Mouse (Mus musculus) liver, embryonic 16.5 days (tissue): ENCODE measurements around the gene Disp1. TPM values are rescaled to one million over a fixed set of nuclear protein-coding genes. Genes with fewer than 3 reads are reported as not detected.

ENCODE experiments used
- ATAC-seq: fragments of 200-750 bp; cut with Nextera tagmentation; 2 replicates; pipeline ENCODE4 v1.8.0; 2017; ENCODE audit warnings: low read depth, mild to moderate bottlenecking, moderate number of reproducible peaks, moderate library complexity
- H3K27ac ChIP-seq: fragments of 300-500 bp; sonication (generic); 2 replicates; pipeline ENCODE4 v1.5.1; 2014; ENCODE audit warnings: mild to moderate bottlenecking, low read length
- H3K27me3 ChIP-seq: fragments of 300-500 bp; sonication (generic); 2 replicates; pipeline ENCODE4 v1.6.1; 2014; ENCODE audit warnings: low read depth, low read length, mixed read lengths; ENCODE audit not compliant: control insufficient read depth, insufficient read depth
- H3K36me3 ChIP-seq: fragments of 300-500 bp; sonication (generic); 2 replicates; pipeline ENCODE4 v1.6.1; 2014; ENCODE audit warnings: mild to moderate bottlenecking; ENCODE audit not compliant: control insufficient read depth, insufficient read depth
- H3K4me1 ChIP-seq: fragments of 300-500 bp; sonication (generic); 2 replicates; pipeline ENCODE4 v1.6.1; 2014; ENCODE audit warnings: low read depth, low read length, mixed read lengths; ENCODE audit not compliant: control insufficient read depth
- H3K4me2 ChIP-seq: fragments of 300-500 bp; sonication (generic); 2 replicates; pipeline ENCODE4 v1.6.1; 2014; ENCODE audit warnings: low read depth, low read length, mixed read lengths
- H3K4me3 ChIP-seq: fragments of 300-500 bp; sonication (generic); 2 replicates; pipeline ENCODE4 v1.5.1; 2014; ENCODE audit warnings: low read depth, mild to moderate bottlenecking, low read length
- H3K9ac ChIP-seq: fragments of 300-500 bp; sonication (generic); 2 replicates; pipeline ENCODE4 v1.6.1; 2014; ENCODE audit warnings: low read depth, low read length
- H3K9me3 ChIP-seq: fragments of 300-500 bp; sonication (generic); replicated peaks from 2 replicates; pipeline ENCODE4 v1.6.1; 2016; ENCODE audit warnings: low read length; ENCODE audit not compliant: control insufficient read depth
- WGBS: fragments of 180-500 bp; shearing (Covaris S2); extraction: QIAGEN DNeasy Blood & Tissue Kit; methylation state at CpG from one replicate; pipeline ENCODE4 v1.1.7; 2014; ENCODE audit not compliant: insufficient replicate concordance; 5-methylcytosine and 5-hydroxymethylcytosine counted together
- polyA plus RNA-seq: library from polyadenylated mRNA; unstranded; fragments of >200 nt; fragmentation: Nextera tagmentation; extraction: Ambion mirVana; gene quantifications from 2 replicates; pipeline ENCODE4 v1.2.1, GENCODE M21; 2015

The Disp1 gene
- polyA plus RNA-seq, 1 experiment from 2014 or later: 3.3 TPM

GRCm38 (mm10) chr1:183163512-183164189 lies 57.7 kb downstream of the Disp1 start:
- Histone ChIP-seq H3K4me2 (no peak overlapping the region), H3K9ac (no peak overlapping the region), H3K27ac (no peak overlapping the region)

DNA sequence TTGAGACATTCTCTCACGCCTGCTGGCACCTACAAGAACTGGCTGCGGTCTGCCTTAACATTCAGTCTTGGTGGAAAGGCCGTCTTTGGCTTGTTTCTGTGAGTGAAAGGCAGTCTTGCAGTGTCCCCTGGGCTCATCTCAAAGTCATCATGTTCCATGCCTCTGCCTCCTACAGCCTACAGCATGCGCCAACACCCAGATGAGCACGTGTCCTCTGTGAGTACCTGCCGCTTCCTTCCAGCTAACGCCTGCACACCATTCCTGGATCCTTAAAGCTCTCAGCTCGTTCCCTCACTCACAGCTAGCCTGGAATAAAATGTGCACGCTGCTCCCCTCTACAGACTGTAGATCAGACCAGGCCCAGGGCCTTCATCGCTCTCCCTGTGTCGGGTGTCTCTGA lies 60.3 kb downstream of the Disp1 start:
- H3K4me1 ChIP-seq: no peaks in the 10 kb centered on the region
- H3K4me3 ChIP-seq: no peak overlapping the region
- no peaks in the 10 kb centered on the region for H3K9me3 ChIP-seq
- H3K27ac ChIP-seq: no peak overlapping the region
- H3K27me3 ChIP-seq: no peaks in the 10 kb centered on the region
- no peak overlapping the region for H3K4me2 ChIP-seq
- no peak for ATAC-seq
- WGBS: 82% methylated on average over 11 of the region's 11 CpGs
- H3K9ac ChIP-seq: no peak overlapping the region
- H3K36me3 ChIP-seq: no peaks in the 10 kb centered on the region

More at GRCm38 (mm10) chr1:183163512-183164189, 57.7 kb downstream of the Disp1 start:
- H3K36me3 ChIP-seq: no peaks in the 10 kb centered on the region
- H3K27me3 ChIP-seq: no peaks in the 10 kb centered on the region
- no peaks in the 10 kb centered on the region for H3K9me3 ChIP-seq
- WGBS: 70% methylated on average over 5 of the region's 5 CpGs
- no peaks in the 10 kb centered on the region for H3K4me1 ChIP-seq
- no peak overlapping the region for H3K4me3 ChIP-seq
- ATAC-seq: no peak

DNA sequence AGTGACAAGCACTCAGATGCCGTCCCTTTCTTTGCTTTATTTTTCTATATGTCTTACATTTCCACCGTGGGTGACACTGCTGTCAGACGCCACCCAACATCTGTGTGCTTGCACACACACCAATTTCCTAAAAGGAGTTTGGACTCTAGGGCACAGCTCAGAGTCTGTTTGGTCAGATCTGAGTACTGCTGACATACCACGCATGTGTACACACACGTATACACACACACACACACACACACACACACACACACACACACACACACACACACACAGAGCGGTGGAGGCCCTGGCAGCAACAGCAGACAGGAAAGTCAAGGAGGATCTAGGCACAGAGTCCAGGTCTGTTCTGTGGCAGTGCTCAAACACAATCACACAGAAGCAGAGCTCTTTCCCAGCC lies 61.1 kb downstream of the Disp1 start:
- Histone ChIP-seq H3K9ac (no peak overlapping the region), H3K27ac (0 out of 2 replicates have a peak overlapping the region, but pooled peaks have one; percentile 24), H3K36me3 (no peaks in the 10 kb centered on the region), H3K27me3 (no peaks in the 10 kb centered on the region), H3K4me3 (no peak overlapping the region), H3K4me2 (no peak overlapping the region), H3K9me3 (no peaks in the 10 kb centered on the region), H3K4me1 (no peaks in the 10 kb centered on the region)
- peak; percentile 80 for ATAC-seq
- 75% methylated on average over 6 of the region's 6 CpGs for WGBS

- Histone ChIP-seq H3K4me2 (no peak overlapping the region), H3K36me3 (no peaks in the 10 kb centered on the region), H3K27me3 (no peaks in the 10 kb centered on the region), H3K27ac (no peak overlapping the region), H3K9me3 (no peaks in the 10 kb centered on the region), H3K9ac (no peak overlapping the region), H3K4me3 (no peak overlapping the region), H3K4me1 (peaks cover 2% of the 10 kb centered on the region)
- ATAC-seq: no peak
- 78% methylated on average over 7 of the region's 7 CpGs for WGBS
These were observed 62.1 kb downstream of the Disp1 start for GRCm38 (mm10) chr1:183159183-183159582.

DNA sequence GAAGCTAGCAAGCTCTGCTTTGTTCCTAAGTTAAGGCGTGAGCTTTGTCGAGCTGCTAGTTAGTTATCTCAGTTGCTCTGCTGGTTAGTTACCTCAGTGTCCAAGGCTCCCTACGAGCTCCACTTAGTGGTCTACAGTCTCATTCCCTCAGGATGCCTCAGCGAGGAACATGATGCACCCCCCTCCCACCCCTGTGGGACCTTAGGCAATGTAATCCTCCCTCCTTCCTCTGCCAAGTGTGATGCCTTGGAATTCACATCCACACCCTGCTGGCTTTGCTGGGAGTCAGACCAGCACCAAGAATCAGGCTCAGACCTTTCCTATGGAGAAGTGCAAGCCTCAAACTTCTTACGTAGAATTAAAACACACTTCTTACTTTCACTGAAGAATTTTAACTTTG lies 65.7 kb downstream of the Disp1 start:
- no peak overlapping the region for H3K9ac ChIP-seq
- no peak overlapping the region for H3K4me3 ChIP-seq
- H3K27me3 ChIP-seq: no peaks in the 10 kb centered on the region
- H3K27ac ChIP-seq: no peak overlapping the region
- no peak overlapping the region for H3K4me2 ChIP-seq
- H3K36me3 ChIP-seq: no peaks in the 10 kb centered on the region
- 53% methylated on average over 5 of the region's 5 CpGs for WGBS
- ATAC-seq: no peak
- H3K4me1 ChIP-seq: peaks cover 2% of the 10 kb centered on the region
- no peaks in the 10 kb centered on the region for H3K9me3 ChIP-seq

GRCm38 (mm10) chr1:183154296-183155204 lies 66.8 kb downstream of the Disp1 start:
- peaks cover 2% of the 10 kb centered on the region for H3K4me1 ChIP-seq
- ATAC-seq: peak; percentile 47; the same call in 1 of the 2 replicates
- no peak overlapping the region for H3K4me2 ChIP-seq
- H3K4me3 ChIP-seq: no peak overlapping the region
- no peaks in the 10 kb centered on the region for H3K36me3 ChIP-seq
- no peaks in the 10 kb centered on the region for H3K9me3 ChIP-seq
- 51% methylated on average over 7 of the region's 7 CpGs for WGBS
- no peaks in the 10 kb centered on the region for H3K27me3 ChIP-seq
- H3K27ac ChIP-seq: no peak overlapping the region
- no peak overlapping the region for H3K9ac ChIP-seq

DNA sequence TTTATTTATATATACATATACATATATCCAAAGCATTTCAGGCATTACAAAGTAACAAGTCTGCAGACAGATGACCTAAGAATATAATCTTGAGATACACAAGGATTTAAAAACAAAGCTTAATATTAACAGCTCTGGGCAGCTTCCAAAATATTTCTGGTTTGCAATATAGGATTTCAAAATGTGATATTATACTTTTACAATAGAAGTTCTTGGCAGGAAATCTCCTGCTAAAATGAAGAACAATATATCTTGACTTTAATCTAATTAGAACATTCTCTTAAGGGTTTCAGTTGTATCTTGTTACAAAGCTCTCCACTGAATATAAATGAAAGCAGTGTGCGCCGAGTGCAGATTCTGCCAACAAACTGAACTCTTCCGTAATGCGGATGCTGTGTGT lies 68.0 kb downstream of the Disp1 start:
- no peaks in the 10 kb centered on the region for H3K36me3 ChIP-seq
- H3K4me3 ChIP-seq: no peak overlapping the region
- H3K4me2 ChIP-seq: no peak overlapping the region
- no peaks in the 10 kb centered on the region for H3K9me3 ChIP-seq
- H3K4me1 ChIP-seq: peaks cover 2% of the 10 kb centered on the region
- no peaks in the 10 kb centered on the region for H3K27me3 ChIP-seq
- ATAC-seq: no peak
- 85% methylated on average over 4 of the region's 4 CpGs for WGBS
- no peak overlapping the region for H3K27ac ChIP-seq
- no peak overlapping the region for H3K9ac ChIP-seq

- H3K36me3 ChIP-seq: no peaks in the 10 kb centered on the region
- H3K9ac ChIP-seq: no peak overlapping the region
- H3K27ac ChIP-seq: no peak overlapping the region
- no peak for ATAC-seq
- no peaks in the 10 kb centered on the region for H3K27me3 ChIP-seq
- no peak overlapping the region for H3K4me3 ChIP-seq
- no peaks in the 10 kb centered on the region for H3K9me3 ChIP-seq
- no peak overlapping the region for H3K4me2 ChIP-seq
- WGBS: 73% methylated on average over 12 of the region's 12 CpGs
- peaks cover 2% of the 10 kb centered on the region for H3K4me1 ChIP-seq
These were observed 69.6 kb downstream of the Disp1 start for GRCm38 (mm10) chr1:183151510-183152319.
